Mouse (Mus musculus) adrenal gland, postnatal 25 days (tissue): ENCODE measurements at regions not wholly inside any gene's neighbourhood (a gene's known extent, or its start where the extent isn't known, plus 50 kb on each side); places are given as distances from the start of the nearest gene placed in this dataset.

Experiments
- DNase-seq: peaks from one replicate; pipeline ENCODE4 v3.0.0; 2021; ENCODE audit warnings: mixed read lengths

GRCm38 (mm10) chr8:77850523-77850922, 126.3 kb upstream of the Ednra start:
- no peak for DNase-seq

- DNase-seq: no peak
Observed at GRCm38 (mm10) chr8:77870264-77870663, 146.0 kb upstream of the Ednra start.

GRCm38 (mm10) chr8:77872771-77873170, 148.5 kb upstream of the Ednra start:
- DNase-seq: no peak

GRCm38 (mm10) chr8:77919776-77920175, 195.5 kb upstream of the Ednra start:
- DNase-seq: no peak

- DNase-seq: no peak
Observed at GRCm38 (mm10) chr8:77921868-77922267, 197.6 kb upstream of the Ednra start.

DNA sequence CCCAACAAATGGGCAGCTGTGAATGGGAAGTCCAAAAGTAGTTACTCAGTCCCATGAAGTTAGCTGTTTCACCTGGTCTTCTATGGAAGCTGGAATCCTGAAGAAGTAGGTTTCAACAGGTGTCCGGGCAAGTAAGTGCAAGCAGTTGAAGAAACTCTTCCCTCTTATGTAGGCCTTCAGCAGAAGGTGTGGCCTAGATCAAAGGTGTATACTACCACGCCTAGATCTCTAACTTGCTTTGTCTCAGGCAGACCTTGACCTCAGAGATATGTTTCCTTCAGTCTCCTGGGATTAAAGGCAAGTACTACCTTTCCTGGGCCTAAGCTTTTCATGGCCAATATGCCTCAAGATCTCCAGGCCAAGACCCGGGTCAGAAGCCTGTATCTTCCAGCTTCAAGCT, 223.4 kb upstream of the Ednra start:
- DNase-seq: no peak

GRCm38 (mm10) chr8:77949640-77950039, 225.4 kb upstream of the Ednra start:
- DNase-seq: no peak

DNA sequence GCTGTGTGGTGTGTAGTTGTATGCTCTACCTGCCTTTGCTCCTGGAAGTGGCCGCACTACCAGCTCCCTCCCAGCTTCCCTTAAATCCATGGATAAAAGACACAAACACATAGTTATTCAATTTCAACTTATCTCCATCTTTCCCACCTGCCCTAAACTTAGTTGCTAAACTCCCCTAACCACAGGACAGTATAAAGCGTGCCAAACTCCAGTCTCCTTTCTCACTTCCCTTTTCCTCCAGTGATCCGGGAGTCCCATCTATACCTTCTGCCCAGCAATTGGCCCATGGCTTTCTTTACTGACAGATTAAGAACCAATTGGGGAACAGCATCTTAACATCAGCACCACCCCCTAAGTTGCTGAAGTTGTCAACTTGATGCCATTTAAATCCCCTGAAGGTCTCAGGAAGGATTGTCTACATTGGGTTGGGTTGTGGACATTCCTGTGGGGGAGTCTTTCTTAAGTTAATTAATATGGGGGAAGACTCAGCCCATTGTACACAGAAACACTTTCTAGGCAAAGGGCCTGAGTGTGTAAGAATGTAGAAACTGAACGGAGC, 234.6 kb upstream of the Ednra start:
- no peak for DNase-seq

GRCm38 (mm10) chr8:77963102-77963698, 238.9 kb upstream of the Ednra start:
- no peak for DNase-seq

GRCm38 (mm10) chr8:77970378-77970777, 242.7 kb upstream of the Ttc29 start:
- no peak for DNase-seq

- DNase-seq: no peak
Observed at GRCm38 (mm10) chr8:77973714-77974113, 239.4 kb upstream of the Ttc29 start.

- DNase-seq: no peak
Observed at GRCm38 (mm10) chr8:77979106-77979505, 234.0 kb upstream of the Ttc29 start.

- DNase-seq: no peak
Observed at GRCm38 (mm10) chr8:77980701-77981100, 232.4 kb upstream of the Ttc29 start.

GRCm38 (mm10) chr8:77982031-77982430, 231.1 kb upstream of the Ttc29 start:
- DNase-seq: no peak

- no peak for DNase-seq
Observed at GRCm38 (mm10) chr8:77983476-77983875, 229.6 kb upstream of the Ttc29 start.

DNA sequence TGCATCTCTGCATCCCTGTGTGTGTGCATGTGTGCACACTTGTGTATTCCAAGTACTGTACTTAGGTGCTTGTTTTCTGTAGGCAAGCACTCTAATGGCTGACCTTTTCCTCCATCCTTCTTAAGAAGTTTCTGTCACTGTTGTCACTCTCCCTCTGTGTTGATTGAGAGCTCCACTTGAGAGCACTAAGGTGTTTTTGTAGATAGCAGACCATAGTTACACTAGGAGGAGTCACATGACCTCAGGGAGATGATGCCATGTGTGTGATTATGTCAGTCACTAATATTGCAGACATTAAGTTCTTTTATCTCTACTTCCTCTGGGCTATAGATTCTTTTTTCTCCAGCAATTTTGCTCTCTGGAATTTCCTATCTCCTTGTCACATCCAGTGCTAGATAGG, 225.9 kb upstream of the Ttc29 start:
- no peak for DNase-seq

DNA sequence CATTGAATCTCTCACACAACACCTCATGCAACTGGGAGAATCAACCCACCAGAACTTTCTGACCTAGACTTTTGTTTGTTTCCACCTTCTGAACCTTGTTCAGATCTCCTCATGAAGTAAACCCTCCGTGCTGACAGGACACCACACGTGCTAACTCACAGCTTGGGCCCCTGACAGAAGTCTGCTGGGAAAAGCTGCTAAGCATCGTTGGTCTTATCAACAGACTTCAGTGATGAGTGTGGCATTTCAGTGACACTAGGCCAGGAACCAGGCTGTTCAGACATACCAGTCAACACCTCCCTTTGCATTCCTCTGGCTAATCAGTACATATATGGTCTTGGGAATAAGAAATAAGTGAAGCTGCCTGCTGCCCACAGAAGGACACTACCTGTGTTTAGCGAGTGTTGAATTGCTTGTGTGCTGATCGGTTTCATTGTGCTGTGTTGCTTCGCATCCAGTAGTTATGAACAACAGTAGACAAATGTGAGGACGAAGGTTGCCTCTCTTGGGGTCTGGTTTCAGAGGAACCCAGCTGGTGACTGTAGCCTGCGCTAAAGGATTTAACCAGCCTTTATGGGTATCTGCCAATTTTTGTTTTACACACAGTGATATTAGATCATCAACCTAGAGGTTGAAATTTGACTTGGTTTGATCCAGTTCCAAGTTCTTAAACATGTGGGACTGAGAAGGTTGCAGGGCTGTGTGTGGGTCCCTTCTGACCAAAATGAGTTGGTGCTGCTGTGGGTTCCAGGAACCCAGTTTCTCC, 224.6 kb upstream of the Ttc29 start:
- no peak for DNase-seq

DNA sequence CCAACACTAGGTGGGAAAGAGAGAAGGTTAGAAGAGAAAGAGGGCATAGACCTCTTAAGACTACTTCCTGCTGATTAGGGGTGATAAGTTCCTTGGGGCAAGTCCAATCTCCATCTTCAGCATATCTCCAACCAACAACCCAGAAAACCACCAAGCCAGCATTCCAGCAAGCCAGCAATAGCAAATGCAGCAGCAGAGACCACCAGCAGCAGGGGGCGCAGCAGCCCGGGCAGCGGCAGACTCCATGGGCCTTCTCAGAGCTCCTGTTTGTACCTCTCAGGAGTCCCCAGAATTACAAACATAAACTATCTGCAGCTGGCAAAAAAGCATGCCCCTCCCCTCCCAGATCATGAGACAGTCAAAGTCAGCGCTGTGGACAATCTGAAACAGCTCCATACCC, 222.0 kb upstream of the Ttc29 start:
- DNase-seq: no peak

DNA sequence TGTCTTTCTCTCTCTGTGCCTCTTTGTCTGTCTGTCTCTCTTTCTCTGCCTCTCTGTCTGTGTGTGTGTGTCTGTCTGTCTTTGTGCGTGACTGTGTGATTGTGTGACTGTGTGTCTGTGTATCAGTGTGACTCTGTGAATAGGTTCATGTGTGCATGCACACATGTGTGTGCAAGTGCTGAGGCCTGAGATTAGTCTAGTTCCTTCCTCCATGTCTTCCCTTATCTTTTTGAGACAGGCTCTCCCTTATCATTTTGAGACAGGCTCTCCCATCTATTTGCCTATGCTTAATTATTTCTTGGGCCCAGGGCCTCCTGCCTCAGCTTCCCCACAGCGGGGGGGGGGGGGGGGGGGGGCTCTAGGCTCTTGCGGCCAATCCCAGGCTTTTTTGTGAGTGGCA, 212.8 kb upstream of the Ttc29 start:
- DNase-seq: no peak

GRCm38 (mm10) chr8:78001656-78002055, 211.4 kb upstream of the Ttc29 start:
- no peak for DNase-seq

GRCm38 (mm10) chr8:78002071-78002470, 211.0 kb upstream of the Ttc29 start:
- DNase-seq: no peak

- DNase-seq: peak; percentile 52
Observed at GRCm38 (mm10) chr8:78003888-78004543, 209.1 kb upstream of the Ttc29 start.

DNA sequence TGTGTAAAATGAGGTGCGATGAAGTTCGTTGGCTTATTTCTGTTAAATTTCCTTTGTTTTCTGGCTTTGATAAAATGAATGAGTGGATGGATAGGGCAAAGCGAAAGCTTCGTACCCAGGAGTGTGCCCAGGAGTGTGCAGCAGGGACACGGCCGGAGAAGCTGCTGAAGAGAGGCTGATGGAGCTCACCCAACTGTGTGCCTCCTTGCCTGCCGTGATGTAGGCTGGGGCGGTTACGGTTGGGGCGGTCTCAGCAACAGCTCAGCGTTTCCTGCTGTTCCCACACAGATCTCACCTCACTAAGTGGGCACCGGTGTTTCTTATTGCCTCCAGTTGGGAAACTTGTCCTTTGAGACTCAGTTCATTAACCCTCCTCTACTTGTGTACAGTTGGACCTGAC, 208.2 kb upstream of the Ttc29 start:
- no peak for DNase-seq
